Mouse (Mus musculus): Measurements from ENCODE around the gene Prr5l. TPM values are rescaled to one million over a fixed set of nuclear protein-coding genes. Genes with fewer than 3 reads are reported as not detected.
"Not testable (repeated sequence)": the region's sequence is repeated elsewhere in the genome, so short reads cannot be mapped to it uniquely, and the experiment has no call there.

Prr5l gene
- polyA plus RNA-seq, 2 experiments from 2014 or later = 0.78 to 1.2 TPM

DNA sequence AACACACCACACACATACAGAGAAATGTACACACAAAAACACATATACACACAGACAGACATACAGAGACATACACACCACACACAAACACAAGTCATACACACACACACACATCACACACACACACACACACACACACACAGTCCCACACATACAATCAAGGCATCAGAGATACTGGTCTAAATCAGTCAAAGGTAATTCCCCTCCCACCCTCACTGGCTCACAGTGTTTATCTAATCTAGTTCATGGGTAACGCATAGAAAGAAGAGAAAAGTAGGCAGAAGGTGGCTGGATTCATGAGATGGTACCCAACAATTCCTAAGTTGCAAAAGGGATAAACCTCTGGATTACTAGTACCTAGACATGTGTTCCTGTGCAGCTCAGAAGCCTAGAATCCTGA is 120.9 kb downstream of the Prr5l start:
- ATAC-seq = peak; percentile 38

DNA sequence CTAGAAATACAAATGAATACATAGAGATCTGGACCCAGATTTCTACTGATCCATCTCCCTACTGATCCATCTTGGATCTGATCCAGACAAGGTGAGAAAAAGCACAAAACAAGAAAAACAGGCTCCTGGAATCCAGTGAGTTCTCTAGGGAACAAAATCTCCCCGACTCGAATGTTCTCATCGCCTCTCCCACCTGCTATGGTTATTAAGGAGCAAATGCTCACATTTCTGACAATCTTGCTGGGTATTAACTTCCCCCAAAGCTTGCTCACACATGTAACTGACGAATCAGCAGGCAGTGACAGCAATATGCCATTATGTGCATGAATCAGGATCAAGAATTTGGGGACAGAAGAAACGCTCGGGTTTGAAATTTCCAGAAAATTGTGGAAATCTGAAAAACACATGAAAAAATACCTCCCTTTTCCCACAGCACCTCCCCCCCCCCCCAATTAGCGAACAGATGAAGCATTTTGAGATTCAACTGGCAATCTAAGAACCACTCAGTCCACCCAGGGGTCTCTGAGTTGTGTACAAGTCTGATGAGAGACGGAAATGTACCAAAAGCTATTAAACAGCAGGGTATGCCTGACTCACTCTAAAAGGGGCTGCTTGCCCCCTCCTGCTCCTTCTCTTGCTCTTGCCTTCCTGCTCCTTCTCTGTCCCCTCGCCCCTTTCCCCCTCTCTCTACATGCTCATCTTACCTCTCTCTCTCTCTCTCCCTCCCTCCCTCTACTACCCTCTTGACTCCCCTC is 123.1 kb downstream of the Prr5l start:
- ATAC-seq = no peak

DNA sequence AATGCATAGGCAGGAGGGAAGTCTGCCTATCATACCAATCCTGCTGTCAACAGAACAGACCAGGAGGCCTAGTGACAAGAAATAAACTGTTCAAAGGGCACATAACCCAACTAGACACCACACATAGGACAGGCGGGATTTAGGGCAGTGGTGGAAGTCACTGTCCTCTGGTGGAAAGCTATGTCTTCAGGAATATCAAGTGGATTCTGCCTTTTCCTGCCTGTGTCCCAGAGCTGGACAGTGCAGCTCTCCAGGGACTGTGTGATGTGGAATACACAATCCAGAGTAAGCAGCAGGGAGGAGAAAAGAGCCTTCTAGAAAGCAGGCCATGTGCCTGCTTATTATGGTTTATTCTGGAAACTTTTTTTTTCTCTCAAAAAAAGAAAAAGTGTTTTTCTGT is 125.0 kb downstream of the Prr5l start:
- no peak for ATAC-seq

DNA sequence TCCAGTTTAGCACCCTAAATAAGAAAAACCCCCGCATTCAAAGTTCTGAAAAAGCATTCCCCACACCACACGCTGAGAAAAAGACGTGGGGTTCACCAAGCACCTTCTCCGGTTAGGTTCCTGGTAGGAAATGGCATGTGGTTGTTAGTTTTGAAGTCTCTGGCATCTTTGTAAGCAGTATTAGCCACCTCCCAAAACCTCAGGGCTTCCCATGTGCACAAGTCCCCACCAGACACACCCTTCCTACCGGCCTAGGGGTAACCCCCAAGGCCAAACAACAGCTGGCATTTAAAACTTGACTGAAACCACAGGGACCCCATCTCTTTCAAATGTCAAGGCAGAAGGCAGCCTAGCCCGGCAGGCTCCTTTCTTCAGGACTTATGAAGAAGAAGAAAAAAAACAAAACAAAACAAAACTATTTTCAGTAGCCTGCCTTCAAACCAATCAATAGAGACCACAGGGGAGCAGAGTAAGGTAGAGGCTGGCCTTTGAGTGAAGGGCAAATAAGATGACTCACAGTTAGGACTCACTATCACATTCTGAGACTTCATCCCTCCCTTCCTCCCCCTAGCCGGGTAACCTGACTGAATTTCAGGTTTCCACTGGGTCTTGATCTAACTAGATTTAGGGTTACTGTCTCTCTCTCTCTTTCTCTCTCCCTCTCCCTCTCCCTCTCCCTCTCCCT is 126.6 kb downstream of the Prr5l start:
- ATAC-seq = peak; percentile 71

DNA sequence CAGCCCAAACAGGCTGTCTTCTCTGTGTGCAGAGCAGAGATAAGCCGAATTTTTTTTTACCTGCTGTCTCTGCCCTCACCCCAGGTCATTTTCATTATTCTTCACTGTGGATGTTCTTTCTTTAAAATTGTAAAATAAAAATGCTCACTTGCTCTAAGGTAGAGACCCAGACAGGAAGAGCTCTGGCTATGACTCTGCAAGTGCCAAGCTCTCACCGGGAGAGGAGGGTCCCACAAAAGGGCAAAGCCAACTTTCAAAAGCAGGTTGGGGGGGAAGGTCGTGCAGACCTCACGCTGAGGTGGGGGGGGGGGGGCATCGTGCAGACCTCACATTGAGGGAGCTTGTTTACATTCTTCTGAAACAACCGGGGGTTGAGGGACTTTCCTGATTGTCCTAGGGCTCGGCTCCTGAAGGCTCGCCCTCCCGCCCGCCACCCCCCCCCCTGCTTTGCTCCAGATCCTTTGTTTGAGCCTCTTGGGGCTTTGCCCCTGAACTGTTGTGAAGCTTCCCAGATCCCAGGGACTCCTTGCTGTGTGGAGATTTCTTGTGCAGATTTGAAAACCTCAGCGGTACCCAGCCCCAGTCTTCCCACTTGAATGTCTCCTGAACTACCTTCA is 127.8 kb downstream of the Prr5l start:
- no peak for ATAC-seq

DNA sequence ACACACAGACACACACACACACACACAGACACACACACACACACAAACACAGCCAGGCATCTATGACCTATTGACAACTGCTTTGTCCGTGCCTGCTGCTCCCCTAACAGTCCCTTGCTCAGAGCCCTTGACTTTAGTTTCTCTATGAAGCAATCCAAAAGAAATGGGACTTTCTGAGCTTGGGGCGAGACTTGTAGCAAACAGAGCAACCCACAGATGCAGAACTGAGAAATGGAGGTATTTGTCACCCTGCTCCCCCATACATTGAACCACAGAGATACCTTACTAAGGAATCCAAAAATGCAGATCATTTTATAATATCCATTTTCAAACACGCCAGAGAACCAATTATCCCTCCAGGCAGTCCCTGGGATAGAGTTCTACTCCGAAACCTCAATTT is 128.4 kb downstream of the Prr5l start:
- no peak for ATAC-seq

DNA sequence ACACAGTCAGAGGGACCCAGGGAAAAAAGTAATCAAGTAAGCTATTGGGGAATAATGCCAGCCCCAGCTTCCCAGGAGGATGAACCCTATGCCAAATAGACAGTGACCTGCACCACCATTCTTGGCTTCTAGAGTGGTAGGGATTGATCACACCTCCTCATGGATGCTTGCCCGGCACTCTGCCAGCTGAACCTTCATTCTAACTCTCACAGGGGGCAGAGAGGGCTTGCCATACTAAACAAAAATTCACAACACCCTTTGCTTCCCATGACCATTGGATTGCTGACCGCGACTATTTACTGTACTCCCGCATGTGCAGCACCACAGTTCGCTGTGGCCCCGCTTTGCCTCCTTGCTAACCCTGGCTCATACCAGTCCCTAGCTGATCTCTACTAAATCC is 129.8 kb downstream of the Prr5l start:
- ATAC-seq = no peak

DNA sequence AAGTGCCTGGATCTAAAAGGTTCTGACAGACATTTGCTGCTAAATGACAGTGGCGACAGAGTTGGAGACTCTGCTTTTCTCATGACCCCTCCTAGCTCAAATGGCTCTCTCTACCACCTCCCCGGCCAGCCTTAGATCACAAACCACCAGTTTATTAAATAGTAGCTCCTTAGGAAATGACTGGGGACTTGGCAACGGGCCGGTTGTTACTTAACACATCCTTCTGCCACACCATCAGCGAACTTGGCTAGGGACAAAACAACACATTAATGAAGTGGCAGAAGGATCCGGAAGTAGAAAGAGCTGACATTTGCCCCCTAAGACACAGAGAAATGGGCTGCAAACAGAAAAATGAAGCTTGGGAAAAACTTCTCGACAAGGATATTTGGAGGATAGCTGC is 130.4 kb downstream of the Prr5l start:
- no peak for ATAC-seq

DNA sequence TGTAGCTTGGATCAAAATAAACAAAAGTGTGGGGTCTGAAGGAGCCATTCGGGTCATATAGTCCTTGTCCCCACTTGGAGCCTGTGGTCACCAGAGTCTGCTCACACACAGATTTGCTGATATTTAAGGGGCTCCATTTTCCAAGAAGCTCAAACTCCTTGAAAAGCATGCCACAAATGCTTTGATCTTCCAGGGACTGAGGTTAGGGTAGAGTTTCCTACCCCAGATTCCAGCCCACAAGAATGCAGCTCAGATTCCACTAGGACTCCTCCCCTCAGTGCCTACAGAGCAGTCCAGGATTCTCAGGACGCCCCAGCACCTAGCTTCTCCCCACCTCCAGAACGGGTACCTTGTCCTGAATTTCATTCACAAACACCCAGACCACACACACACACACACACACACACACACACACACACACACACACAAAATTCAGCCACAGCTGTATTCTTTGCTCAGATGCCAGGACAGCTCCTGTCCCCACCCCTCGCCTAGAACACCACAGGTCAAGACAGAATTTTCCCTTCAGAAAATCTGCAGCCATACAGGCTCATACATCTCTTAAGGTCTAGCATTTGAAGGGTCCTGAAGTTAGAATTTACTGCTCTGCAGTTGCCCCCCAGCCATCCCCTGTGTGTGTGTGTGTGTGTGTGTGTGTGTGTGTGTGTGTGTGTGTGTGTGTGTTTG is 131.4 kb downstream of the Prr5l start:
- ATAC-seq = no peak

DNA sequence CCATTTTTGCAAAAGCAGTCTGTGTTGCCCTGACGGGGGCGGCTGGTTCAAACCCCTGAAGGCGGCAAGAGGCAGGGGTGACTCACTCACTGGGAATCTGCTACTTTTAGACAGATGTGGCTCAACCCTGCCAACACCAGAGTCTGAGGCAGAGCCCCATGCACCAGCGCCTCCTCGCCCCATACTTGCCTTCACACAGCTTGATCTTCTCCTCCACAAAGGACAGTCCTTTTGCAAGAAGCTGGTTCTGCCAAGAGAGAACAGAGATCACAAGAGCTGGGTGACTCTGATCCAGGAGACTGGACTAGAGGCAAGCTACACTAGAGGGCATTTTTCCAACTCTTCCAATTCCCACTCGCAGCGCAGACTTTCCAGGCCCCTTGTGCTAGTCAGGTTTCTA is 136.3 kb downstream of the Prr5l start:
- ATAC-seq = no peak

DNA sequence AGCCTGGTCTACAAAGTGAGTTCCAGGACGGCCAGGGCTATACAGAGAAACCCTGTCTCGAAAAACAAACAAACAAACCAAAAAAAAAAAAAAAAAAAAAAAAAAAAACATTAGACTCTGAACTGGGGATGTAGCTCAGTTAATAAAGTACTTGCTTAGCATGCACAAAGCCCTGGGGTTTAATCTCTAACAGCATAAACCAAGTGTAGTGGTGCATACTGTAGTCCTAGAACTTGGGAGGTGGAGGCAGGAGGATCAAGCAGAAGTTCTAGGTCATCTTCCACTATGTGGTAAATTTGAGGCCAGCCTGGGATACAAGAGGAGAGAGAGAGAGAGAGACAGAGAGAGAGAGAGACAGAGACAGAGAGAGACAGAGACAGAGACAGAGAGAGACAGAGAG is 137.2 kb downstream of the Prr5l start:
- ATAC-seq = not testable (repeated sequence)

DNA sequence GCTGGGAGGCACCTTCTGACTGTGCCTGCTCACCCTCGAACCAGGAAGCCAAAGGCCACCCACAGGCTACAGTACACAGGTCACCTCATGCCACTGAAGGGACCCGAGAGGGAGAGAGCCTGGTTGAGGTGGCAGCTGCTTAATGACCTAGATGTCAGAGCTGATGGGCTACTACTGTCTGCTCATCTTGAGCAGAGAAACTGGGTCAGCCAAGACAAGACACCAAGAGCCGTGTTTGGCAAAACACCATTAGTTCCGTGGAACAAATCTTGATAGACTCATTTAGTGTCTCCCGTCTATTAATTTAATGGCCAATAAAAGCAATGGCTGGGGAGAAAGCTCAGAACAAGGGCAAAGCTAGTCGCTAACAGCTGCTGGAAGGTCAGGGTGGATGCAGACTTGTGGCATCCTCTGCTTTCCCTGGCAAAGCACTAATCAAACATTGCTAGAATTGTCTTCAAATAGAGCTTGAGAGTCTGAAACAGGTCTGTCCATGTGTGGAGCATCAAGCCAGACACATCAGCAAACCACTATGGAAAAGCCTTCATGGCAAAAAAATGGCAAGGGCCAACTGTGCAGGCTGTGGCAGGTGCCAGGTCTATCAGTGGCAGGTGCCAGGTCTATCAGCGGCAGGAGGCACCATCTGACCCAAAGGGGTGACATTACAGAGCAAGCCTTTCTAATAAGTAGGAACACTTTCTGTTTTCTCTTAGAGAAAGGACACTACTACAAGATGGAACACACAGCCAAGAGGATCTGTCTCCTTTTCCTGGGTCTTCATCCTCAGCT is 140.6 kb downstream of the Prr5l start:
- ATAC-seq = no peak

DNA sequence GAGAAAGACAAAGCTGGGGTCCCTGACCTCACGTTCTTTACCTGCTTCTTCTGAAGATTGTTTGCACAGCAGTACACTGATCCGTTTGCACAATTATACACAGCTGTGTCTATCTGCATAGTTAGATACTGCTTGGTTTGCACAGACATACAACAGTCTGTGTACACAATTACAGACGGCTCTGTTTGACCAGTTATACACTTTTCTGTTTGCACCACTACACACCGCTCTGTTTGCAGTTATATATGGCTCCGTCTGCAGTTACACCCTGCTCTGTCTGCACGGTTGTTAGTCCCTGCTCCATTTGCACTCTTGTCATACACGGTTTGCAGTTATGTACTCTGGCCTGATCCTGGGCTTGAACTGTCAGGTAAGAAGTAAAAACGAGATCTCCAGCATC is 141.2 kb downstream of the Prr5l start:
- no peak for ATAC-seq

DNA sequence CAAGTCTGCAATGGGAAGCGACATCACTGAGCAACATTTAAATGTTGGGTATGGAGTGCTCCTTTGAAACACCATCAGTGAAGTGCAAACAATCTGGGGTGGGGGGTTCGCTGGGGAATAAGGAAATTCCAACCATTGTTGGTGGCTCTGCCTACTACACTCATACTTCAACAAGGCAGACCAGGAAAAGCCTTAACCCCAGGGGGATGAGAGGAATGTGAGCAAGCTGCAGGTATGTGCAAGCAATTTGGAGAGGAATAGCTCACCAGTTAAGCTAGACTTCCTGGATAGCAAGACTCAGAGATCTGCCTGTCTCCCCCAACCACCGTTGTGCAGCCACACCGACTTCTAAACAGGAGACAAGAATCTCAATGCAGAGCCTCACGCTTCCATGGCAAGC is 142.9 kb downstream of the Prr5l start:
- no peak for ATAC-seq

DNA sequence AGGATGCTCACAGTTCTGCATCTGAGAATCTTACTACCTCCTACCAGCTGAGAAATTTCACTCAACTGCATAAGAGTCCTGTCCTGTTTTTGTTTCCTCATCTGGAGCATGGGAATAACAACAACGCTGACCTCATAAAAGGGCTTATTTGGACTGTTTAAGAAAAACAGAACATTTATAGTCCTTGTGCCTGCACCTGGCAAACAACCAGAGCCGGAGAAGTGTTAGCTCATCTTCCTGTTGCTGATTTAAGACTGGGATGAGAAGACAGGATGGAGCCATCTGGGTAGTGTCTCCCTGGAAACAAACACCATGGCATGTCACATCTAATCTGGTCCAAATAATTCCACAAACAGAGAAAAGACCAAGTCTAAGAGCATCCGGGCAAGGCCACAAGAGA is 149.3 kb downstream of the Prr5l start:
- no peak for ATAC-seq

DNA sequence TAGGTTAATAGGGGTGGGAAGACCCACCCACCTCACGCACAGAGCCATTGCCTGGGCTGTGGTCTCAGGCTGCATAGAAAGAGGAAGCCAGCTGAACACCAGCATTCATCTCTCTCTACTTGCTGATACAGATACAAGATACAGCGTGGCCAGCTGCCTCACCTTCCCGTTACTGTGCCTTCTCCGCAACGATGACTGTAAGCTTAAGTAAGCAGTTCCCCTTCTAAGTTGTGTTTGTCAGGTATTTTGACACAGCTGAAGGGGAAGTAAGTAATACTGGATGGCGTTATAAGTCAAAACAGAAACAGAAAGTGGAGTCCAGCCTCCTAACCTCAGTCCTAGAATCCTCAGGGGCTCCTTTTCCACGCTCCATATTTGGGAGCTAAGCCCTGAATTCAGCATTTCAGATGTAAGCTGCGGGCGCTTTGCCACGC is 150.0 kb downstream of the Prr5l start:
- ATAC-seq = peak; percentile 72

DNA sequence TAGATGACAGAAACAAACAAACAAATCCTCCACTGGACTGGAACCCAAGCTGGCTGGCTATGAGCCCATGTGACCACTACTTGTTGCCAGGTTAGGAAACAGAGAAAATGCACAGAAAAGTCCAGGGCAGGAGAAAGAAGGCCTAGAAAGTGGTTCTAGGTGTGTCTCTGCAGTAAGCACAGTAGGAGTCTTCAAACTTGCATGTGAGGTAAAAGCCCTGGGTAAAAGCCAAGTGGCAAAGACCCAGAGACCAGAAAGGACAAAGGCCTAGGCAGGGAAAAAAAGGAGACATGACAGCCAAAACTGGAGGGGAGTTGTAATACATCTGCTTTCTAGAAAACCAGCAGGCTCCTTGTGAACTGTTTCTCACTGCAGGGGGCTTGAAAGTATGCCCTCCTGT is 151.9 kb downstream of the Prr5l start:
- no peak for ATAC-seq

DNA sequence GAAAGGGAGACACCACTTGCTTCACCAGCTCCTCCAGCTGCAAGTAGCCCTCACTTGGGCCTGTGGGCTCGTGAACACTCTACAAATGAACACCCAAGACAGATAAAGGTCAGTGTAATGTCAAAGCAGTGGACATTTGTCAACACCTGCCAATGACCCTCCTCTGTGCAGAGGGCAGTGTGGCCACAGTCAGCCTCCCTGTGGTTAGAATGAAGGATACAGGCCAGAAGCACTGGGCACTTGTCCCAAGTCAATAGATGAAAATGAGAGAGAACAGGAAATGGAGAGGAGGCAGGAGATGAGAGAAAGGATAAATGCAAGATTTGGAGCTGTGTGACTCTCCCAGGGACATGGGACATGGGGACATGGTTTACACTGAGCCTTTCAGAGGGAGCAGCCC is 153.4 kb downstream of the Prr5l start:
- no peak for ATAC-seq

DNA sequence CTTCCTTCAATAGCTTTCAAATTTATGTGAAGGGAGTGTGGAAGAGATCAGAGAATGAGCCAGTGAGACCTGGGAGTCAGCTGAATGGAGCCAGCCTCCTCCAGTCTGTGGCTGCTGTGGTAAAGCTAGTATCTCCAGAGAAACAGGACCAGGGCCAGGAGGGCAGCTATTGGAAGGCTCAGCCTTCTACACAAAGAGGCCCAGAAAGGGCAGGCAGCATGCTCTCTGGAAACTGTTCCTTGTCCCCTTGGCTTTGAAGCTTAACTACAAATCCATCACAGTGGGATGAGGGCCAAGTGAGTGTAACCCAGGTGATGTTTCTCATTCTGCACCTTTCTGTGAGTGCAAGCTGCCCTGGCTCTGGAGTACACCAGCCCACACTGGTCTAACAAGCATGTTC is 155.0 kb downstream of the Prr5l start:
- no peak for ATAC-seq

DNA sequence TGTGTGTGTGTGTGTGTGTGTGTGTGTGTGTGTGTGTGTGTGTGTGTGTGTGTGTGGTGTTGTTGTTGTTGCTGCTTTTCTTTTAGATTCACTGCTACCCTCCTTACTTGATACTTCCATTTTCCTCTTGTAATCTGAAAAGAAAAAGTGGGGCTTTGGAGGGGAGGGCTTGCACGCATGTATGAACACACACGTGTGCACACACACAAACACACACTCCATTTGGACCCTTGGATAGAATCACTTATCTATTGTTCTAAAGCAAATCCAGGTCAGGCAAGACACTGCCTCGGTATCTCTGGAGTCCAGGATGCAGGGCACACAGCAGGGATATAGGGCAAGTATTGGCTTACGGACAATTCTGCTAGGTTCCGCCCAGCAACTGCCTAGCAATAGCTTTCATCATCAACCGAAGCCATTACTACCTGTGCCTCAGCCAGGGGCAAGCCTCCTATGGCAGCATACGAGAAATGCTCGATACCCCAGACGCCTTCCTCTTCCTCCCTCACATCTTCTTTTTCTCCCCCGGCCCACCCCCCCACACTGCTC is 159.4 kb downstream of the Prr5l start:
- ATAC-seq = no peak

DNA sequence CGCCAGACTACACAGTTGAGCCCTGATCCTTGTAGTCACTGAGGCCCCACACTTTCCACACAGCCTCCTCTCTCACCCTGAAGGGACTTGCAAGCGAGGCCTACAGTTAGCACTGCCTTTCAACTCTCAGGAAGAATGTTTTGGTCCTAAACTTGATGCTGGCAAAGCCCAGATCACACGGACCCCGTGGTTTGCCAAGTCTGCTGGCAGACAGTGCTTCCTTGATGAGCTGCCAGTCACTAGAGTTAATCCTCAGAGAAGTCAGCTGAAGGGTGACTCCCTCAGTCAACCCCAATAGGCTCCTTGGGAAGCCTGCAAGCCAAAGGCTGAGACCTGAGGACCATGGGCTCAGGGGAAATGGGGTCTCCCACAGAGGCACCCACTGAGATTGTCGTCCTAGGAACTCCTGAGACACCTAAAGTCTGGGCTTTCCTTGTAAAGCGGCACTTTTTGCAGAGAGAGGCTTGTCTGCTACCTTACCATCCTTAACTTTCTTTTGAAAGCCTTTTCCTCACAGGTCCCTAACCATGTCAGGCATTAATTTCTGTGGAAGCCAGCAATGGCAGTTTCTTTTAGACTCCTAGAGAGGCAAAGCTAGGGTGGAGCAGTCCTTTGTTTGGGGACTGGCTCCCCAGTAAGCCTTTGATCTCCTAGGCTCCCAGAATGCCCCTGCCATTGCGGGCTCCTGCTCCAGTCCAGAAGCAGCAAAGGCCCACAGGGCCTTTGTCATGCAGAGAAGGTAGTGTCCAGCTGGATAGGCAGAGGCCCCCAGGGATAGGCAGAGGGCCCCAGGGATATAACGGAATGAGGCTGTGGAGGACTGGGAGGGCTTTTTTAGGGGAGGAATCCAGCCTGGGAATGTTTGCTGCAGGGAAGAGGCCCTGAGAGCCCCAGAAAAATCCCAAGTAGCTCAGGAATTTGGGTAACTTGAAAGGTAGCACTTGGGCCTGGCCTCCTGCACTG is 160.2 kb downstream of the Prr5l start:
- no peak for ATAC-seq

All from activated CD4-positive, CD25-positive, alpha-beta regulatory T cell, adult 4 months (primary cell).